Mouse (Mus musculus) heart, adult 11 months (tissue): Measurements from ENCODE around the gene Banf1.
"Not testable (repeated sequence)": the region's sequence is repeated elsewhere in the genome, so short reads cannot be mapped to it uniquely, and the experiment has no call there.

ENCODE experiments used
- DNase-seq: peaks from one replicate; pipeline ENCODE4 v3.0.0; 2022

Gene Banf1

GRCm38 (mm10) chr19:5367053-5367359 lies at the start of gene Banf1:
Banf1 (minus strand) TSS chr19:5367168.
- no peak for DNase-seq

DNA sequence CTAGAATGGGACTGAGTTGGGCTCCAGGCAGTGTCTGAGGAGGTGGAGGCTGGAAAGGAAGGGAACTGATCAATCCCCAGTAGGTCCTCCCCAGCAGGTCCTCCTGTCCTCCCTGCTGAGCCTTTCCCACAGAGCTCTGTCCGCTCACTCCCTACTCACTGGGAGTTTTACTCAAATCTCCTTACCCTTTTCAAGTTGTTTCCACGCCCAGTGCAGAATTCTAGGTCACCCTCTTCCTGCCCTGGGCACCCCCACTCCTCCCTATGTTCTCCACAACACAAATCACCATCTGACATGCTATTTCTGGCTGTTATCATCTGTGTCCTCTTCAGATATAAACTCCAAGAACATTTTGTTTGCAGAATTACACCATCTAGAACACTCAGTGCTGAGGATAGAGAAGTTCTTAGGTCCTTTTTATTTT lies 47.6 kb upstream of the Banf1 start:
- DNase-seq = peak; percentile 99

DNA sequence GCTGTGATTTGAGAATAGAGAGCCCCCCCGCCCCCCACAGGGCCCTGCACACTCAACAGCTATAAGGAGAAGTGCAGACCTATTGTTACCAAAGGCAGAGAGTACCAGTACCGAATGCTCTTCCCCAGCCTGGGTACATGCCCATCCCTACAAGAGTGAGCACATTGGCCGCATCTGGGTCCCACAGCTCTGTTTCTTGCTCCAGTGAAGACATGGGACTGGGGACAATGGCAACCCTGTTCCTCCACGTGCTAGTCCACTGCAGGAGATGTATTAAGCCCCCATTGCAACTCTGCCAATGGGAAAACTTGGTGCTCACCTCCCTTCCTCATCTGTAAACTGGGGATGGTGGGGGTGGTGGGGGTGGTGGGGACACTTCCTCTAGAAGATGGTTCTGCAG lies 46.9 kb upstream of the Banf1 start:
- DNase-seq = peak; percentile 93

DNA sequence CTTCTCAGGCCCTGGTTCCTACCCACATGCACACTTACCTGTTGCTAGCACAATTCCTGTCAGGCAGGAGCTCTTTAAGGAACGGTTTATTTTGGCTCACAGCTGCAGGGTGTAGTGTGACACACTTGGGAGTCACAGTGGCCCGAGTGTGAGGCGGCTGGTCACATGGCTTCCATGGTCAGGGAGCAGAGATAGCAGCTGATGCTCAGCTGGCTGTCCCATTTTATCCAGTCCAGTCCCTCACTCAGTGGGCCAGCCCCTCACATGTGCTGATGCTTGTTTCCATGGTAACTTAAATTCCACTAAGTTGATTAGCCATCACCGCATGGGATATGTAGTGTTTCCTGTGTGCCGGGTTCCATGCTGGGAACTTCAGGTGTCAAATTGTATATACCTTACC lies 45.0 kb upstream of the Banf1 start:
- DNase-seq = peak; percentile 98

- no peak for DNase-seq
Observed at GRCm38 (mm10) chr19:5410641-5411040, 43.7 kb upstream of the Banf1 start.

DNA sequence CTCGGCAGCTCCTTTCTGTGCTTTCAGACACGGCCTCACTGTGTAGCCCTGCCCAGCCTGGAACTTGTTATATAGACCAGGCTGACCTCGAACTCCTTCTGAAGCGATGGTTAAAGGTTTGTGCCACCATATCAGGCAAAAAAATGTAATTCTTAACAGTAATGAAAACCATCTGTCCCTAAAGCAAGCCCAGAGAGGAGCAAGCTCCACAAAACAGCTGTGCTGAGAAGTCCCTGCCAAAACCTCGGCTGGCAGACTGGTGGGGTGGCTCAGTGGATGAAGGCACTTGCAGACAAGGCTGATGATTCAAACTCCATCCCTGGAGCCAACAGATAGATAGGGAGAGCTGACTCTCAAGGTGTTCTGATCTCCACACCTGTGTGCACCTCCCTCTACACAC lies 42.1 kb upstream of the Banf1 start:
- DNase-seq = peak; percentile 97

DNA sequence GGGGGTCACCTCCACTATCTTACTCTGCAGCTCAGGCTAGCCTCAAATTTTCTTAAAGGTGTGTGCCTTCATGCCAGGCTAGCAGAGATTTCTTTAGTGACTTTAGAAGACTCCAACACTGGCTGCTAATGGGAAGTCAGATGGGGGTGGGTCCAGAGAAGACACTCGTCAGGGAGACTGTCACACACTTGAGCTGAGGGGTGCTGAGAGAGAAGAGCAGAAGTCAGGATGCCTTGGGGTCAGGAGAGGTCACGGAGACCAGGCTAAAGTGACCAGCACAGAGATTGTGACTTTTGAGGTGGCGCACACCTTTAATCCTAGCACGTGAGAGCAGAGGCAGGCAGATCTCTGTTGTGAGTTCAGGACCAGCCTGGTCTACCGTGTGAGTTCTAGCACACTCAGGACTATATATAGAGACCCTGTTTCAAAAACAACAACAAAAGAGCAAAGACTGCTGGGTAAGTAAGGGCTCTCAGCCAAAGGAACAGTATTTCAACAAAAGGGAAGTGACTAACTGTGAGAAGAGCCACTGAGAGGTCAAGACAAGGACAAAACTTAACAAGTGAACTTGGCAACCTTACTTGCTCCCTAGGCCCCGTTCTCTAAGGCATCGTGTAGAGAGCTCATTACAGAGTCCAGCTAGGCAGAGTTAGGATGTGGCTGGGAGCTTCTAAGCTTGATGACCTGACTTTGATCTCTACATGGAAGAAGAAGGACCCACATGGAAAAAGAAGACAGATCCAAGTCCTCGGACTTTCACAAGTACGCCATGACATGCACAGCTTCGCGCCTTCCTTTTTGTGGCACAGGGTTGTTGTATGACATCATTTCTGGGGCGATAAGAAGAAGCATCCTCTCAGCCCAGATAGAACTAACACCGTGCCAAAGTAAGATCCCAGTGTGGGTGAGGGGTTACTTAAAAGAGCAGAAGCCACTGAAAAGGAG lies 41.4 kb upstream of the Banf1 start:
- DNase-seq = peak; percentile 97

GRCm38 (mm10) chr19:5407133-5407532 lies 40.2 kb upstream of the Banf1 start:
- peak; percentile 96 for DNase-seq

GRCm38 (mm10) chr19:5406531-5407126 lies 39.7 kb upstream of the Banf1 start:
- peak; percentile 98 for DNase-seq

DNA sequence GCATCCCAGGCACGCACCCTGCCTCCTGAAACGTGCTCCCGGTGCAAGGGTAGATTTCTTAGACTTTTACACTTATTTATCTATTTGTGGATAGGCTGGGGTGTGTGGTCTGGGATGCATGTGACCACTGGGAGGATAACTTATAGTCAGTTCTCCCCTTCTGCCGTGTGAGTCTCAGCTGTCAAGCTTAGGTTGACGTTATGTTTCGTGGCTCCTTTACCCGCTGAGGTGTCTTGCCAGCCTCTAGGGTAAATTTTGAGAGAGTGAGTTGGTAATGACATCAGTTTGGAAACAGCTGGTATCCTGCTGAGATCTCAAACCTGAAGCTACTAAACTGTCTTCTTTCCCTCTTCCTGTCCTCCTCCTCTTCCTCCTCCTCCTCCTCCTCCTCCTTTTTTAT lies 39.0 kb upstream of the Banf1 start:
- no peak for DNase-seq

- no peak for DNase-seq
Observed at GRCm38 (mm10) chr19:5402293-5402692, 35.3 kb upstream of the Banf1 start, which contains the start of gene Tsga10ip. Tsga10ip (minus strand) TSS chr19:5402526.

- DNase-seq = not testable (repeated sequence)
Observed at GRCm38 (mm10) chr19:5401073-5401472, 34.1 kb upstream of the Banf1 start.

- no peak for DNase-seq
Observed at GRCm38 (mm10) chr19:5395371-5395770, 28.4 kb upstream of the Banf1 start.

GRCm38 (mm10) chr19:5394168-5394567 lies 27.2 kb upstream of the Banf1 start:
- DNase-seq = no peak

GRCm38 (mm10) chr19:5392892-5393291 lies 25.9 kb upstream of the Banf1 start:
- no peak for DNase-seq

DNA sequence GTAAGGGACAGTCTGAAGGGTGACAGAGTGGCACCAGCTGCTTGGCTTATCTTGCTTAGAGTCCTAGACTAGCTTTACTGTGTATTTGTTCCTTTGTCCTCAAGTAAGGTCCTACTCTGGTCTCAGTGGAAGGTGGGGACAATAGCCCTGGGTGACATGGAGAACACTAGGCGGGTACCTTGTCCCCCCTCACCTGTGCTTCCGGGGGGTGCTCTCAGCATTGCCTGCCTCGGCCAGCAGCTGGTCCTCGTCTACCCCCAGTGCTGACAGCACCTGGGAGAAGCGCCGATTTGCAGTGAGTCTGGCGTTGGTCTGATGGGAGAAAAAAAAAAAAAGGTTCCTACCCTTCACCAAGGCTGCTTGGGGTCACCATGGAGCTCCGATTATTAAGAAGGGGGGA lies 23.4 kb upstream of the Banf1 start:
- DNase-seq = no peak

DNA sequence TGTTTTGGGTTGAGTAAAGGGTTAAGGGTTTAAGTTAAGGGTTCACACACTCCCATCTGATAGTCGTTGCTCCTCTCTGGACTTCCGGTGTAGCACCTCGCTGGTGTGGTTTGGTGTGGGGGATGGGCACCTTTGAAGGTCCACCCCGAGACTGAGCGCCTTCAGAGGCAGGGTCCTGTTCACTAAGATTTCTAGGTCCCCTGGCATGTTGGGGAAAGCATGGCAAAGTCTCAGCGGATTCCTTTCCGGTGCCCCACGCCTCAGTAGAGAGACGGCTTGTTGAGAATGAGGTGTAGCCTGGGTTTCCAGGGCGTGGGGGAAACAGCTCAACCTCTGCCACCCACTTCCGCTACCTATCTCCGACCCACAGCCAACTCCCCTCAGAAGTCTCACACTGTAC lies 22.7 kb upstream of the Banf1 start:
- peak; percentile 95 for DNase-seq

DNA sequence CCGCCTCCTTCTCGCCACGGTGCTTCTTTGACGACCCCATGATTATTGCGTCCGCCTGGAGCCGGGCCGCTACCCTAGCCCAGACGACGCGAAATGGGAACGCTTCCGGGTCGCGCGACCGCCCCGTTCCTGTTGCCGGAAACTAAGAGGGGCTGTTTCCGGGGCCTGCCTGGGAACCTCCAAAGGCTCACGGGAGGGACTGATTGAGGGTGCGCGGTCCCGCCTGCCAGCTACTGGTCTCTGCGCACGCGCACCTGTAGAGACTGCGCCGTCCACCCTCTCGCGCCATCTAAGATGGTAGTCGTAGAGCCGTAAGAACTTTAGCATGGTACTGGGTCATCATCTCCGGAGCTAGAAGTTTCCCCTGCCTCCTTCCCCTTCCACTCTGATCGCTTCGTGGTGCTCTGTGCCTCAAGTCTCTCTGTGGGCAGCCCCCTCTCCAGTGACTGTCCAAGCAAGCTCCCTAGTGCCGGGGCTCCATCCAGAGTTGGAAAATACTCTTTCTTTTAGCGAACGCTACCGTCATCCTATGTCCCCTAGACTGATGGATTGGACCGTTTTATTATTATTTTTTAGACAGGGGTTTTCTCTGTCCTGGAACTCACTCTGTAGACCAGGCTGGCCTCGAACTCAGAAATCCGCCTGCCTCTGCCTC lies 21.7 kb upstream of the Banf1 start, which contains the start of gene Sart1:
Gene Sart1, minus strand, starts transcription at position 116 of the 655 bp plus-strand sequence.
- peak; percentile 100 for DNase-seq

DNA sequence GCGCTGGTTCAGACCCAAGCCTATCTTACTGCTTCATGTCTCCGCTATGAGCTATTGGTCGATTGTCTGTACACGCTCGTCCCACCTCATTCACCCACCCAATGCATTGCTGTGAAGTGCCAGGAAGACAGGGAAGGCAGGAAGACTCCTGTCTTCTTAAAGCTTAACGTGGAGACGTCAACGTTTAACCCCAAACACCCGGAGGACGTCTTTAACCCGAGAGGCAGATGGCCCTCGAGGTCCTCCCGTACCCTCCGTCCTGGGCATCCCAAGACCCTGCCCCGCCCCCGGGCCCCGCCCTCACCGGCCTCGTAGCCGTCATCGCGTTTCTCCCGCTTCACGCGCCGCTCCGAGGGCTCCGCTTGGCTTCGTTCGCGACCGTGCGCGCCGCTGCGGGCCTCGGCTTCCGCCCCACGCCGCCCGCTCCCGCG lies 21.1 kb upstream of the Banf1 start:
- no peak for DNase-seq

DNA sequence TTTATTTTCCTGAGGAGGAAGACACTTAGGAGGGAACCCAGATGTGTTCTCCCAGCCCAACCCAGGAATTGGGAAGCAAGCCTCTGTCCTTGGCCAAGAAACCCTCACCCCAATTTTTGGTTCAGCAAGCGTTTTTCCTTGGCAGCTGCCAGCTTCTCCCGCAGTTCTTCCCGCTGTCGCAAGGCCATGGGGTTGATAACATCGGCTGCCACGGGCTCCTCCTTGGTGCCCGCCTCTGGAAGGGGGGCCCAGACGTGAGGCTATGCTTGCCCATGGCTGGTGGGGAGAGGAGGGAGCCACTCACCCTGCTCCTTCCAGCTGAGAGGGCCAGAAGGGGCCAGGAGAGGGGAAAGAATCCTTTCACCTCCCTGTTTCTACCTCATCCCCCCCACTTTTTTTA lies 17.7 kb upstream of the Banf1 start:
- no peak for DNase-seq

DNA sequence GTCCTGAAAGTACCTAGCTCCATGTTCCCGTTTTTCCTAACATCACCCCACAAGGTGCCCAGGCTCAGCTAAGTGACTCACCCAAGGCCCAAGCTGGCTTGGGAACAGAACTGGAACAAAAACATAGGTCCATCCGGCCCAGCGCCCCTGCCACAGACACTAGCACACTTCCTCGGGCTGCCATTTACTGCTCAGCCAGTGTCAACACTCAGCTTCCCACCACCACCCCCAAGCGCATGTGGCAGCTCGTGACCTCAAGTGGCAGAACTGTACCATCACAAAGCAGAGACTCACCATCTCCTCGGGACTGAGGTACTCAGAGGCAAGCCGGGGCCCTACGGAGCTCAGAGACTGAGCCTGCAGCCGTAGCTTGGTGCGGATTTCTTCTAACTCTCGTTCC lies 16.4 kb upstream of the Banf1 start:
- DNase-seq = peak; percentile 90

GRCm38 (mm10) chr19:5377446-5377845 lies 10.5 kb upstream of the Banf1 start:
- no peak for DNase-seq

- no peak for DNase-seq
Observed at GRCm38 (mm10) chr19:5374748-5375147, 7.8 kb upstream of the Banf1 start.

GRCm38 (mm10) chr19:5374177-5374576 lies 7.2 kb upstream of the Banf1 start:
- no peak for DNase-seq
